Mouse (Mus musculus) E14TG2a.4 (cell line): ENCODE data around the gene Npr1.

Source experiments
- H3K27me3 ChIP-seq: 2 replicates; pipeline ENCODE4 v1.6.1; 2014; ENCODE audit warnings: low read length, control low read depth; ENCODE audit not compliant: insufficient read depth
- H3K36me3 ChIP-seq: 2 replicates; pipeline ENCODE4 v1.6.1; 2014; ENCODE audit warnings: low read length, control low read depth; ENCODE audit not compliant: insufficient read depth
- H3K4me1 ChIP-seq: replicated peaks from 2 replicates; pipeline ENCODE4 v1.6.1; 2014; ENCODE audit warnings: low read depth, low read length, control low read depth
- H3K4me3 ChIP-seq: replicated peaks from 2 replicates; pipeline ENCODE4 v1.5.1; 2014; ENCODE audit warnings: mild to moderate bottlenecking, low read length
- H3K9me3 ChIP-seq: 2 replicates; pipeline ENCODE4 v1.6.1; 2014; ENCODE audit warnings: low read length, control low read depth
- CTCF ChIP-seq: conservative IDR thresholded peaks from 2 replicates; pipeline ENCODE4 v1.5.1; 2014; ENCODE audit warnings: low read length
- NANOG ChIP-seq: IDR thresholded peaks from 2 replicates; pipeline ENCODE4 v1.6.1; 2014; ENCODE audit warnings: borderline replicate concordance, low read length, mixed read lengths
- POU5F1 ChIP-seq: IDR thresholded peaks from 2 replicates; pipeline ENCODE4 v1.6.1; 2014; ENCODE audit warnings: low read length, borderline replicate concordance

Npr1 gene

DNA sequence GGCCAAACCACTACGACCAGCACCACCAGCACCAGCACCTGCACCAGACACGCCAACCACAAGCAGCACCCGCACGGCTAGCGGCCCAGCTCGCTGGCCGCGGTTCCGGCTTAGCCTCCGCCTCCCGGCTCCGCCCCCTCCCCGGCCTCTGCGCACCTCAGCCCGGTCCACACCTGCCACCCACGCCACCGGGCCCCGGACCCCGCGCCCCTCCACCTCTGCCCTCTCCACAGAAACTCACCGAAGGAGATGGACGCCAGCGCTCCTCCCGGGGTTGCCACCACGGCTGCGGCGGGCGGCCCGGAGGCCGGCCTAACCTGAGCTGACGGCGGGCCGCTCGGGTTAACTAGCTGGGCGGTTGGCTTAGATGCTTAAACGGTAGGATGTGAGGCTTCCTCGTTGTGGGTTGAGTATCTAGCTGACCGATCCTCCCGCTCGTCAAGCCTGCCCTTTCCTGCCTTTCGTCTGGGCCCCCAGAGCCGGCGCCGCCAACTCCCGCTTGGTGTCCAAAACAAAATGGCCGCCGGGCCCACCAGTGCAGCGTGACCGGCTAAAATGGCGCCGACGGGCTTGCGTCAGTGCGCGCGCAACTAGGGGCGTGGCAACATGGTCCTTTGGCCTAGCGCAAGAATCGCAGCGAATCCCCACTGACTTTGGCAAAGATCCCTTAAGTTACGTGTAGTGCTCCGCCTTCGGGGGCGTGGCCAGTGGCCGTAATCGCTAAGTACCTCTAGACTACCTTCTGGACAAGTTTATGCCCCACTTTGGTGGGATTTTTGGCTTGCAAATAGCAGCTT is 43.5 kb upstream of the Npr1 start, which contains the start of gene Chtop:
Gene Chtop, minus strand, starts transcription at position 549 of the 797 bp plus-strand sequence.
- no peak for TF ChIP-seq NANOG
- TF ChIP-seq CTCF: no peak
- no peak for TF ChIP-seq POU5F1
- H3K4me1 ChIP-seq: peaks cover 60% of the 10 kb centered on the region
- H3K36me3 ChIP-seq: peaks cover 49% of the 10 kb centered on the region

DNA sequence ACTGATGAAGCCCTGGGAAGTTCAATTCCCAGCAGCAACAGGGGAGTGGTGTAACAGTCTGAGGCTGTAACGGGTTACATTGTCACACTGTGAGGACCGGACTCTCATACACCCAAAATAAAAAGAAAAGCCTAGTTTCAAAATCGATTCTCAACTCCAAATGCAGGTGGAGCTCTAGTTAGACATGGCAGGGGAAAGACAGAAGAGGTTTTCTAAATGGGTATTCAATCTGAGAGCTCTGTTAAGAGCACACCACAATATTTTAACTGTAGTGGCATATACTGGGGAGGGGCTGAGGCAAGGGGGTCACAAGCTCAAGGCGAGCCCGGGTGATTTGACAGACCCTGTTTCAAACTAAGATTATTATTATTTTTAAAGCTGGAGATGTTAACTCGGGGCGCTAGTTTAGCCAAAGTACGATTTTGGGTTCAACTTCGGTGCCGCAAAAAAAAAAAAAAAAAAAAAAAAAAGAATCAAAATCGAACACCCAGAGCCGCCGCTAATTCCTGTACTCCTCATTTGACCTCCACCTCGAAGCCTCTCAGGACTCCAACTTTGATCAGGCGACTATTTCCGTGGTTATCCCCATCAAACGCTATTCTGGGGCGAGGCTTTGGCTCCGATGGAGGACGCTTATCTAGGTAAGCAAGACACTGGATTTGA is 42.8 kb upstream of the Npr1 start:
- H3K4me3 ChIP-seq: peak overlapping the region; percentile 93
- H3K27me3 ChIP-seq: peaks cover 13% of the 10 kb centered on the region
- peaks cover 52% of the 10 kb centered on the region for H3K4me1 ChIP-seq
- no peak for TF ChIP-seq NANOG
- no peak for TF ChIP-seq POU5F1
- no peak for TF ChIP-seq CTCF
- peaks cover 56% of the 10 kb centered on the region for H3K36me3 ChIP-seq
- no peaks in the 10 kb centered on the region for H3K9me3 ChIP-seq

More for the DNA sequence above, 43.5 kb upstream of the Npr1 start, which contains the start of gene Chtop:
- Histone ChIP-seq H3K27me3 (peaks cover 20% of the 10 kb centered on the region), H3K9me3 (no peaks in the 10 kb centered on the region), H3K4me3 (peak within 1 kb of the TSS; percentile 93)

DNA sequence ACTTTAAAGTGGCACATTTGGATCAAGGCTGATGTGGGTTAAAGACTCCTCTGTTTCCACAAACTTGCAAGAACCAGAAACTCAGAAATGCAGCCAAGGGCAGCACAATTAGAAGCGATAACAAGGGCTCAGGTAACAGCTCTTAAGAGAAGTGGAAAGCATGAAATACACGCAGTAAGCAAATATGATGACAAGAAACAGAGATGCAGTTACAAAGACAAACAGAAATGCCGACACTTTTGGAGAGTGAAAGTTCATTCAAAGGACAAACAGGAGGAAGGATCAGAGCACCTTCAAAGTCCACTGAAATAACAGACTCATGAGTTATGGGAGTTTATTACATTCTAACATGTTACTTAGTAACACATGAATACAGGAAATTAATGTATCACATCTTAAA is 40.7 kb upstream of the Npr1 start:
- peaks cover 52% of the 10 kb centered on the region for H3K4me1 ChIP-seq
- H3K36me3 ChIP-seq: peaks cover 77% of the 10 kb centered on the region
- no peak overlapping the region for H3K4me3 ChIP-seq
- TF ChIP-seq NANOG (no peak), POU5F1 (no peak), CTCF (no peak)
- no peaks in the 10 kb centered on the region for H3K27me3 ChIP-seq
- H3K9me3 ChIP-seq: no peaks in the 10 kb centered on the region

GRCm38 (mm10) chr3:90505216-90505615 is 39.5 kb upstream of the Npr1 start:
- peaks cover 80% of the 10 kb centered on the region for H3K36me3 ChIP-seq
- peaks cover 52% of the 10 kb centered on the region for H3K4me1 ChIP-seq
- H3K4me3 ChIP-seq: no peak overlapping the region
- H3K9me3 ChIP-seq: no peaks in the 10 kb centered on the region
- no peaks in the 10 kb centered on the region for H3K27me3 ChIP-seq
- TF ChIP-seq NANOG: no peak
- TF ChIP-seq CTCF: no peak
- TF ChIP-seq POU5F1: no peak

DNA sequence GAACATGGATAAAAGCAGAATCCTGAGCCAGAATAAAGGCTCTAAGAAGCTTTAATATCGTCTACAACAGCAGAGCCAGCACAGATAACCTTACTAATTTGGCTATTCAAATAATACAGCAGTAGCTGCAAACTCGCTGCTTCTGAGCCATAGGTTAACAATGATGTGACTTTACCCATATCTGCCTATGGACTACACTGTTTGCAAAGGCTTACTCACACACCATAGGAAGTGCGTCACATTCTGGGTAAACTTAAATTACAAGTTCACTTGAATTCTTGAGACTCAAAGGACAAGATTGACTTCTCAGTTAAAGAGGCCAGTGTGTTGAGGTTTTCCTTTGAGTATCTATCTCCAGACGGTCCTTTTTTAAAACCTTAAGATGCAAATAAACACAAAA is 37.8 kb upstream of the Npr1 start:
- Histone ChIP-seq H3K27me3 (no peaks in the 10 kb centered on the region), H3K9me3 (no peaks in the 10 kb centered on the region), H3K4me3 (no peak overlapping the region), H3K4me1 (peaks cover 51% of the 10 kb centered on the region), H3K36me3 (peaks cover 97% of the 10 kb centered on the region)
- TF ChIP-seq CTCF (no peak), NANOG (no peak), POU5F1 (no peak)

- H3K4me1 ChIP-seq: peaks cover 45% of the 10 kb centered on the region
- no peak for TF ChIP-seq NANOG
- TF ChIP-seq POU5F1: no peak
- TF ChIP-seq CTCF: no peak
- no peaks in the 10 kb centered on the region for H3K27me3 ChIP-seq
- no peaks in the 10 kb centered on the region for H3K9me3 ChIP-seq
- H3K4me3 ChIP-seq: no peak overlapping the region
- H3K36me3 ChIP-seq: peaks cover 84% of the 10 kb centered on the region
These were observed 31.9 kb upstream of the Npr1 start for GRCm38 (mm10) chr3:90497597-90497996.

DNA sequence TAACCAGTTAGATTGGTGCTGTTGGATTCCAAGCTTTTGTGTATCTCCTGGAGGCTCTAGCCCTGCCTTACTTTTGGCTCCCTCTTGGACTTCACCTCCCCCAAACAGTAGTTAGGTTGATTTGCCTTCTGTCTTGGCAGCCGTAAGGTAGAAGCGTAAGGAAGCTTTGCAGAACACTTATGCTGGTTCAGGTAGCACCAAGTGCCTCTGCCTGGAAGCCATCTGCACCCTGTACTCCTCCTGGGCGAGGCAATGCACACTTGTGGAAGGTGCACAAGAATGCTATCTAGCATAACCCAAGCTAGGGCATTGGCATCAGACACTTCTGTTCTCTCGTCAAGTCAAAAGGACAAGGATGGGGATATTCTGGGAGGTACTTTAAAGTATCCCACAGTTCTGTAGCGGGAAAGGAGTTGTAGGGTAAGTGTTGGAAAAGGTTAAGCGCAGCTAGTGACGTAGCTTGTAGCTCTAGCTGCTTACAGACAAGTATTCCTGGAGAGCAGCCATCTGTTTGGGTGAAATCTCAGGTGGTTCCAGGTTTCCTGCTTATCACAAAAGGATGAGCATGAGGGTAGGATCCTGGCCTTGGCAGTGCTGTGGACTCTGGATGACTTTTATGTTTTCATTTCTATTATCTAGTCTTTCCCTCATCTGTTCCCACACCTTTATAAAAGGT is 30.3 kb upstream of the Npr1 start:
- TF ChIP-seq NANOG (no peak), CTCF (no peak), POU5F1 (no peak)
- no peaks in the 10 kb centered on the region for H3K9me3 ChIP-seq
- H3K4me3 ChIP-seq: no peak overlapping the region
- H3K27me3 ChIP-seq: no peaks in the 10 kb centered on the region
- peaks cover 68% of the 10 kb centered on the region for H3K36me3 ChIP-seq
- peaks cover 33% of the 10 kb centered on the region for H3K4me1 ChIP-seq

DNA sequence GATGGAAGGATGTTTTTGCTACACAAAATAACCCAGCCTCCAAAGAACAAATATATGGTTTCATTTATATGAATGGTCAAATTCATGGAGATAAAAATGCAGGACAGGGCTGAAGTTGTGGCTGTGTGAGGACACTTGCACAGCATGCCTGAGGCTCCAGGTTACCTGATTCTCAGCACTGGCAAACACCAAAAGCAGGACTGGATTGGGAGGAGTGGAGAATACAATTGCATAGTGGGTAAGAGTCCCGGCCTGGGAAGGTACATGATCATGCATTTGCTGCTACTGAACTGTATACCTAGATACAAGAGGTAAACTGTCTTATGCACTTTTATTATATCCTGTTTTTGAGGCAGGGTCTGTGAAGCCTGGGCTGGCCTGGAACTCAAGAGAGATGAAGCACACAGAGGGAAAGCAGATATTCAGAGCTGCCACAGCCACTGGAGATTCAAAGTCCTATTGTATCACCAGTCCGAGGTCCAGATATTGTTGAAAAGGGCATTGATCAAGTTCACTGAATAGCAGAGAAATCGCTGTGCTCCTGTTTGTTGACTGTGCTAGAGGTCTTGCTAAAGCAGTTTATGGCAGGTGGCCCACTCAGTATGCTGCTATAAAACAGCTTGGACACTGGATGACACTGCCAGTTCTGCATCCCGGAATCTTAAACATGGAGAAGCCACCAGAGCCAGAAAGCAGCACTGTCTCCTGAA is 28.3 kb upstream of the Npr1 start:
- Histone ChIP-seq H3K4me3 (no peak overlapping the region), H3K36me3 (peaks cover 58% of the 10 kb centered on the region), H3K9me3 (no peaks in the 10 kb centered on the region), H3K27me3 (no peaks in the 10 kb centered on the region), H3K4me1 (peaks cover 44% of the 10 kb centered on the region)
- TF ChIP-seq CTCF (no peak), NANOG (no peak), POU5F1 (no peak)
